In genomic region chr5:37147536-37147935, GRCm38 (mm10) we compare ENCODE assay signal across 9 mouse cellular contexts.
DNase-seq lines count a peak whose midpoint lies in the region; ATAC-seq and TF ChIP-seq lines count a peak whose summit lies in the region.
"Had no signal": no experiment of that assay in that cellular context is flagged by ENCODE, and none has a peak within 500 bp of the region (broad histone marks: within the 10 kb centered on the region; RNA-seq: fewer than 3 reads in every experiment).

No protein-coding gene starts in this region.

- H3K36me3 ChIP-seq in heart, embryonic 10.5 days, result no peaks in the 10 kb centered on the region
- peaks cover 17% of the 10 kb centered on the region; the same call in 1 of the 2 replicates for H3K36me3 ChIP-seq in midbrain, postnatal 0 days (ENCODE audit: insufficient read depth, low read length)
- H3K36me3 ChIP-seq: embryonic facial prominence, embryonic 13.5 days had no signal

- DNase-seq in heart, postnatal 10 days, result peak; percentile 37 to 64
- no peak for DNase-seq in heart, embryonic 10.5 days (ENCODE audit: low spot score)
- DNase-seq in CD4-positive, CD25-positive, alpha-beta regulatory T cell, adult 2 months (ENCODE audit: low read depth, low spot score), result peak; percentile 75
- peak; percentile 63 for DNase-seq in adrenal gland, postnatal 10 days
- peak; percentile 55 for DNase-seq in embryo, embryonic 9.5 days (ENCODE audit: extremely low spot score)
- peak; percentile 40 to 45 for DNase-seq in layer of hippocampus, postnatal 36 days
- DNase-seq in midbrain, postnatal 0 days (ENCODE audit: low spot score), result peak; percentile 72
- DNase-seq in thymus, postnatal 25 days, result peak; percentile 57

- no peak overlapping the region for H3K27ac ChIP-seq in heart, embryonic 10.5 days
- no peak overlapping the region for H3K27ac ChIP-seq in midbrain, postnatal 0 days (ENCODE audit: low read depth, low read length)
- H3K27ac ChIP-seq: embryonic facial prominence, embryonic 13.5 days had no signal

- 24% methylated on average over 4 of the region's 4 CpGs for WGBS in heart, embryonic 10.5 days
- 14% methylated on average over 4 of the region's 4 CpGs for WGBS in midbrain, postnatal 0 days

- H3K4me1 ChIP-seq in heart, embryonic 10.5 days, result no peaks in the 10 kb centered on the region
- no peaks in the 10 kb centered on the region for H3K4me1 ChIP-seq in midbrain, postnatal 0 days (ENCODE audit: insufficient read depth, low read length)
- H3K4me1 ChIP-seq: embryonic facial prominence, embryonic 13.5 days had no signal

- intact Hi-C loops in heart, postnatal 10 days (cut with DNase I), result loop anchor here (5.0 kb wide), 1 partner anchor 140 kb away; no protein-coding TSS in a partner anchor

- H3K9ac ChIP-seq in midbrain, postnatal 0 days (replicated peaks; ENCODE audit: low read length, poor library complexity, severe bottlenecking), result no peak overlapping the region
- H3K9ac ChIP-seq: embryonic facial prominence, embryonic 13.5 days had no signal

- peaks cover 12% of the 10 kb centered on the region; the same call in 1 of the 2 replicates for H3K27me3 ChIP-seq in heart, embryonic 10.5 days (ENCODE audit: insufficient read depth, poor library complexity, severe bottlenecking)
- H3K27me3 ChIP-seq in midbrain, postnatal 0 days (ENCODE audit: insufficient read depth, low read length), result no peaks in the 10 kb centered on the region
- H3K27me3 ChIP-seq: embryonic facial prominence, embryonic 13.5 days had no signal

- peak; percentile 97 for TF ChIP-seq CTCF in midbrain, postnatal 0 days (IDR thresholded peaks at IDR 0.05)

- H3K9me3 ChIP-seq in heart, embryonic 10.5 days, result no peaks in the 10 kb centered on the region
- H3K9me3 ChIP-seq in midbrain, postnatal 0 days (ENCODE audit: low read length), result no peaks in the 10 kb centered on the region
- H3K9me3 ChIP-seq: embryonic facial prominence, embryonic 13.5 days had no signal

- no peak overlapping the region for H3K4me2 ChIP-seq in midbrain, postnatal 0 days (ENCODE audit: low read depth, low read length, poor library complexity, severe bottlenecking)
- H3K4me2 ChIP-seq: embryonic facial prominence, embryonic 13.5 days had no signal

- ATAC-seq in midbrain, postnatal 0 days (ENCODE audit: low FRiP score), result peak; percentile 18; the same call in 1 of the 2 replicates

- H3K4me3 ChIP-seq in heart, embryonic 10.5 days, result no peak overlapping the region
- no peak overlapping the region for H3K4me3 ChIP-seq in midbrain, postnatal 0 days (ENCODE audit: low read depth, low read length)
- H3K4me3 ChIP-seq: embryonic facial prominence, embryonic 13.5 days had no signal
